Mouse (Mus musculus) limb, embryonic 12.5 days (tissue): ENCODE results near the gene Ap1g1. TPM values are rescaled to one million over a fixed set of nuclear protein-coding genes. Genes with fewer than 3 reads are reported as not detected.

Source experiments
- ATAC-seq: fragments of 200-750 bp; cut with Nextera tagmentation; 2 replicates; pipeline ENCODE4 v1.8.0; 2017; ENCODE audit warnings: low read depth, moderate TSS enrichment; ENCODE audit not compliant: insufficient number of reproducible peaks, insufficient read depth, low FRiP score, low TSS enrichment
- H3K27ac ChIP-seq: fragments of 300-500 bp; sonication (generic); 2 replicates; pipeline ENCODE4 v1.5.1; 2016; ENCODE audit warnings: mild to moderate bottlenecking, moderate library complexity
- H3K27me3 ChIP-seq: fragments of 300-500 bp; sonication (generic); 2 replicates; pipeline ENCODE4 v1.6.1; 2016; ENCODE audit warnings: mild to moderate bottlenecking, moderate library complexity
- H3K36me3 ChIP-seq: fragments of 300-500 bp; sonication (generic); 2 replicates; pipeline ENCODE4 v1.6.1; 2016; ENCODE audit warnings: mild to moderate bottlenecking, moderate library complexity
- H3K4me1 ChIP-seq: fragments of 300-500 bp; sonication (generic); replicated peaks from 2 replicates; pipeline ENCODE4 v1.6.1; 2016
- H3K4me2 ChIP-seq: fragments of 300-500 bp; sonication (generic); 2 replicates; pipeline ENCODE4 v1.6.1; 2016; ENCODE audit warnings: mild to moderate bottlenecking, moderate library complexity
- H3K4me3 ChIP-seq: fragments of 300-500 bp; sonication (generic); replicated peaks from 2 replicates; pipeline ENCODE4 v1.5.1; 2016; ENCODE audit warnings: mild to moderate bottlenecking
- H3K9ac ChIP-seq: fragments of 300-500 bp; sonication (generic); replicated peaks from 2 replicates; pipeline ENCODE4 v1.6.1; 2016; ENCODE audit warnings: mild to moderate bottlenecking, moderate library complexity
- H3K9me3 ChIP-seq: fragments of 300-500 bp; sonication (generic); 2 replicates; pipeline ENCODE4 v1.6.1; 2016; ENCODE audit warnings: mild to moderate bottlenecking, moderate library complexity
- WGBS: fragments of 180-500 bp; shearing (Covaris S2); methylation state at CpG from one replicate; pipeline ENCODE4 v1.1.7; 2016; 5-methylcytosine and 5-hydroxymethylcytosine counted together
- polyA plus RNA-seq: library from polyadenylated mRNA; unstranded; fragments of >200 nt; fragmentation: Nextera tagmentation; extraction: Ambion mirVana; gene quantifications from 2 replicates; pipeline ENCODE4 v1.2.1, GENCODE M21; 2016

Gene Ap1g1
- polyA plus RNA-seq, 1 experiment from 2014 or later, result 51.6 TPM

DNA sequence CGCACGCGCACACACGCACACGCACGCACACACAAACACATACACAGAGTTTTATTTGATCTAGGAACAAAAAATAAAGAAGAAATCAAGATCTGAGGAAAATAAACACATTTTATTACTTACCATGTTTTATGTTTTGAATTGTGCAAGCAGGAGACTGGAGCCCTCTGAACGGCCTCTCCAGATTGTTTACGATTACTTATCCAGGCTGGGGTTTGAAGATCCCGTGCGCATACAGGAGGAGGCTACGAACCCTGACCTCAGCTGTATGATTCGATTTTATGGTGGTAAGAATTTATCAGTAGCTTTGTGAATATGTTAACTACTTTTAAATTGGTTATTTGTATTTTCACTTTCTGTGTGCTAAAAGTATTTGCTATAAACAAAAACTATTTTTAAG, 117.0 kb downstream of the Ap1g1 start:
- Histone ChIP-seq H3K27ac (no peak overlapping the region), H3K4me1 (no peaks in the 10 kb centered on the region), H3K36me3 (peaks cover 28% of the 10 kb centered on the region), H3K27me3 (no peaks in the 10 kb centered on the region), H3K4me2 (no peak overlapping the region), H3K4me3 (no peak overlapping the region), H3K9me3 (0 out of 2 replicates have a peak, but pooled peaks cover 5% of the 10 kb centered on the region), H3K9ac (no peak overlapping the region)
- no peak for ATAC-seq
- WGBS, result 88% methylated on average over 12 of the region's 12 CpGs

DNA sequence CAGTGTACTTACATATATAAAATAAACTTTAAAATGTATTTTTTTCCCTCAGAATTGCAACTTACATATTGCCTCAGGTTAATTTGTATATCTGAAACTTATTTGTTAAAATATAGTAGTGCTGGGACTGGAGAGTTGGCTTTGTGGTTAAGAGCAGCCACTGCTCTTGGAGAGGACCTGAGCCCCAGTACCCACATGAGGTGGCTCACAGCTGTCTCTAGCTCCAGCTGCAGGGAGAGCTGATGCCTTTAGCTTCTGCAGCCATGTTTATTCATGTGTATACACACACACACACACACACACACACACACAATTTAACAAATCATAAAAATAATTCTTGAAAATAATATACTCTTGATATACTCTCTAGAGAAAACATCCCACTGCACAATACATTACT, 124.0 kb downstream of the Ap1g1 start:
- no peak for ATAC-seq
- no peaks in the 10 kb centered on the region for H3K27me3 ChIP-seq

DNA sequence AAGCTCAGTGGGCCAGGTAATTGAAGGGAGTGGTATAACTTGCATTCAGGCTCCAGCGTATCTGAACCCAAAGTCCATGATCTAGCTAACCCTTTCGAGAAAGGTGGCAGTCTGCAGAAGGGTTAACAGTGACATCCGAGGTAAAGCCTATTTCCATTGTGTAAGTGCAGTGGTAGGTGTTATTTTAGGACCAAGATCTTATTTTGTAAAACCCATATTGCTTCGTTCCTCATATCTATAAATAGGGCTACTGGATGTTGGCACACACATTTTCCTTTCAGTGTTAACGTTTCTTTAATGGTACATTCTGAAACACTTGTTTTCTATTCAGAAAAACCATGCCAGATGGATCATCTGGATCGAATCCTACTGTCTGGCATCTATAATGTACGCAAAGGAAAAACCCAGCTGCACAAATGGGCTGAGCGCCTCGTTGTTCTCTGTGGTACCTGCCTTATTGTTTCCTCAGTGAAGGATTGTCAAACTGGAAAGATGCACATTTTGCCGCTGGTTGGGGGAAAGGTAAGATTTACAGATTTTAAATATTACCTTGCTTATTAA, 125.6 kb downstream of the Ap1g1 start:
- no peaks in the 10 kb centered on the region for H3K27me3 ChIP-seq
- H3K36me3 ChIP-seq, result peaks cover 47% of the 10 kb centered on the region
- no peak overlapping the region for H3K4me2 ChIP-seq
- H3K4me3 ChIP-seq, result no peak overlapping the region
- WGBS, result 87% methylated on average over 10 of the region's 10 CpGs
- no peaks in the 10 kb centered on the region for H3K4me1 ChIP-seq
- no peaks in the 10 kb centered on the region for H3K9me3 ChIP-seq
- H3K27ac ChIP-seq, result no peak overlapping the region
- no peak for ATAC-seq
- no peak overlapping the region for H3K9ac ChIP-seq

More for the DNA sequence above, 124.0 kb downstream of the Ap1g1 start:
- Histone ChIP-seq H3K4me1 (no peaks in the 10 kb centered on the region), H3K9me3 (no peaks in the 10 kb centered on the region), H3K4me3 (no peak overlapping the region), H3K9ac (no peak overlapping the region), H3K27ac (no peak overlapping the region), H3K4me2 (no peak overlapping the region), H3K36me3 (peaks cover 34% of the 10 kb centered on the region)

DNA sequence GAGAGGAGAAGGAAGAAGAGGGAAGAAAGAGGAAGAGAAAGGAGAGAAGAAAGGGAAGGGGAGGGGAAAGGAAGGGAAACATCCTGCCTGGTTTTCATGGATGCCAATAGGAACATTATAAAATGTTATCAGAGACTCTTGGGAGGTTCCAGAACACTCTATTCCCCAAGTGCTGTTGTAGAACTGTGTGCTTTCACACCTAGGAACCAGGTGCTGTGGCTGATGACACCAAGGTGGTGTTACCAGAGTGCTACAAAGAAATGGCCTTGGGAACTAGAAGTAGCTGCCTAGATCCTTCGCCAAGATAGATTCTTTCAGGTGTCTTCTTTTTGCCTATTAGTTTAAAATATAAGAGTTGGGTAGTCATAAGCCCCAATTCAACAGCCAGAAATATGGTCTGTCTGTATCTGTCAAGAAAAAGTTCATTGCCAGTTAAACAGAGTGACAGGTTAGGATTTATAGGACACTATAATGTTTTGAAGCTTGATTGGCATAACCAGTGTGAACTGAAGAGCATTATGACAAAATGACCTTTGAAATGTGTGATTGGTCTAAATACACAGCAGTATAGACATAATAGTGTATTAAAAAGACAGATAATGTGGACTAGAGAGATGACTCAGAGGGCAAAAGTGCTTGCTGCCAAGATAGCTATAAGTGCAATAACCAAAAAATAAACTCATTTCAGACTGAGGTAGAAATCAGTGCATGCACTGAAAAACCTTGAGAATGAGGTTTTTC, 126.7 kb downstream of the Ap1g1 start:
- no peak for ATAC-seq
- WGBS, result 83% methylated on average over 1 of the region's 1 CpGs
- no peaks in the 10 kb centered on the region for H3K4me1 ChIP-seq

DNA sequence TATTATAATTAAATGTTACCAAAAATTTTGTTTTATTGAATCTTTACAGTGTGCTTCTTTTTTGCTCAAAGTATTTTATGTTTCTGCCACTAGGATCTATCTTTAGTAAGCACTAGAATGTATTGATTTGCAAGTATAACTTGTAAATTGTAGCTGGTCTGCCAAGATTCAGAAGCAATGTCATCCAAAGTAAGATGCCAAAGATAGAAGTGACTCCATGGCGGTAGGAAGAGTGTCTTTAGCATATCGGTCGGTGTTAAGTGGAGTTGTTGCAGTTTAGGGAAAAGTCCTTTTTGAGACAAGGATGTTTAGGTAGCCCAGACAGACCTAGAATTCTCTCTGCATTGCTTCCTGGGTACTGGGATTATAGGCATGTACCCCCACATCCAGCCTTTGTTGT, 128.6 kb downstream of the Ap1g1 start:
- Histone ChIP-seq H3K27me3 (no peaks in the 10 kb centered on the region), H3K9ac (no peak overlapping the region), H3K36me3 (peaks cover 70% of the 10 kb centered on the region), H3K4me3 (no peak overlapping the region), H3K27ac (no peak overlapping the region), H3K9me3 (no peaks in the 10 kb centered on the region), H3K4me1 (no peaks in the 10 kb centered on the region), H3K4me2 (no peak overlapping the region)
- WGBS, result 91% methylated on average over 3 of the region's 3 CpGs
- no peak for ATAC-seq

More for the DNA sequence above, 126.7 kb downstream of the Ap1g1 start:
- Histone ChIP-seq H3K4me2 (no peak overlapping the region), H3K9ac (no peak overlapping the region), H3K27me3 (no peaks in the 10 kb centered on the region), H3K36me3 (peaks cover 58% of the 10 kb centered on the region), H3K4me3 (no peak overlapping the region), H3K9me3 (no peaks in the 10 kb centered on the region), H3K27ac (no peak overlapping the region)

DNA sequence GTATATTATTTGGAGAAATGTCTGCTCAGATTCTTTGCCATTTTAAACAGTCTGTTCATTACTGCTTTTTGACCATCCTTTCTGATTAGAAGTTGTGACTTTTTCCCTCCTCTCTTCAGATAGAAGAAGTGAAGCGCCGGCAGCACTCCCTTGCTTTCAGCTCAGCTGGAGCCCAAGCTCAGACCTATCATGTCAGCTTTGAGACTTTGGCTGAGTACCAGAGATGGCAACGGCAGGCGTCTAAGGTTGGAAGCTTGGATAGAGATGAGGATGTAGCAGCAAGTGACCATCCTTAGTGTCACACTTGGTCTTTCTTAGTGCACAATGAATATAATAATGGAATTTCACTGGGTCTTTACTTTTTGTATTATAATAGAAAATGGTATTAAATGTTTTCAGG, 129.0 kb downstream of the Ap1g1 start:
- WGBS, result 95% methylated on average over 4 of the region's 4 CpGs
- Histone ChIP-seq H3K4me1 (no peaks in the 10 kb centered on the region), H3K27me3 (no peaks in the 10 kb centered on the region), H3K36me3 (peaks cover 74% of the 10 kb centered on the region), H3K27ac (no peak overlapping the region), H3K9me3 (no peaks in the 10 kb centered on the region), H3K9ac (no peak overlapping the region), H3K4me2 (no peak overlapping the region), H3K4me3 (no peak overlapping the region)
- ATAC-seq, result no peak

Other genes starting within 250 kb of the Ap1g1 start
- gene Dhx38, start 212.7 kb upstream of the Ap1g1 start, polyA plus RNA-seq, result 35.9 and 37.3 TPM in 2 replicates
- 20.0 and 22.7 TPM in 2 replicates for gene Txnl4b, start 212.7 kb upstream of the Ap1g1 start, polyA plus RNA-seq
- 0.70 and 1.6 TPM in 2 replicates for gene Hp, start 199.4 kb upstream of the Ap1g1 start, polyA plus RNA-seq
- gene Dhodh, start 169.9 kb upstream of the Ap1g1 start, polyA plus RNA-seq, result 54.9 and 56.0 TPM in 2 replicates
- gene Pkd1l3, start 164.0 kb upstream of the Ap1g1 start, polyA plus RNA-seq, result 0.04 and 0.14 TPM in 2 replicates
- 162 and 164 TPM in 2 replicates for gene Ist1, start 85.3 kb upstream of the Ap1g1 start, polyA plus RNA-seq
- 53.8 and 54.2 TPM in 2 replicates for gene Zfp821, start 73.0 kb upstream of the Ap1g1 start, polyA plus RNA-seq
- 9.2 and 10.0 TPM in 2 replicates for gene Atxn1l, start 40.8 kb upstream of the Ap1g1 start, polyA plus RNA-seq
- gene Phlpp2, start 90.0 kb downstream of the Ap1g1 start, polyA plus RNA-seq, result 3.7 and 4.0 TPM in 2 replicates
- 0.50 and 0.79 TPM in 2 replicates for gene Marveld3, start 183.6 kb downstream of the Ap1g1 start, polyA plus RNA-seq
- gene Tat, start 211.9 kb downstream of the Ap1g1 start, polyA plus RNA-seq, result not detected in 2 replicates